Mouse (Mus musculus) midbrain, embryonic 16.5 days (tissue): ENCODE data around the gene Fam241b. TPM values are rescaled to one million over a fixed set of nuclear protein-coding genes. Genes with fewer than 3 reads are reported as not detected.

Experiments
- polyA plus RNA-seq: library from polyadenylated mRNA; unstranded; fragments of >200 nt; fragmentation: Nextera tagmentation; extraction: Ambion mirVana; gene quantifications from 2 replicates; pipeline ENCODE4 v1.2.1, GENCODE M21; 2015

Gene Fam241b
- polyA plus RNA-seq, 1 experiment from 2014 or later, result 236 TPM

Other genes with a start within 250 kb of the Fam241b start
- 1.2 and 1.5 TPM in 2 replicates for gene Col13a1, start 164.8 kb downstream of the Fam241b start, polyA plus RNA-seq
- not detected in 2 replicates for gene Neurog3, start 10.8 kb downstream of the Fam241b start, polyA plus RNA-seq
- gene Tspan15, start 87.3 kb upstream of the Fam241b start, polyA plus RNA-seq, result 19.4 and 23.2 TPM in 2 replicates
- not detected in 2 replicates for gene Tacr2, start 108.5 kb upstream of the Fam241b start, polyA plus RNA-seq
- 142 and 155 TPM in 2 replicates for gene Hk1, start 236.0 kb upstream of the Fam241b start, polyA plus RNA-seq